Mouse (Mus musculus) layer of hippocampus, adult 6 months (tissue): ENCODE results near the gene AF067063. TPM values are rescaled to one million over a fixed set of nuclear protein-coding genes. Genes with fewer than 3 reads are reported as not detected.

Experiments used
- long read RNA-seq, 2 experiments: library from polyadenylated mRNA; unstranded; transcript quantifications; one replicate each; pipeline ENCODE4 v2.0.0; 2019 to 2020
- polyA plus RNA-seq: library from polyadenylated mRNA; unstranded; fragments of <200 nt; fragmentation: Nextera tagmentation; gene quantifications from 2 replicates; pipeline ENCODE4 v1.2.3, GENCODE M21; 2021

The AF067063 gene
- polyA plus RNA-seq, result not detected in 2 replicates
- long read RNA-seq, experiment 1, result 0 reads
- long read RNA-seq, experiment 2, result 0 reads

DNA sequence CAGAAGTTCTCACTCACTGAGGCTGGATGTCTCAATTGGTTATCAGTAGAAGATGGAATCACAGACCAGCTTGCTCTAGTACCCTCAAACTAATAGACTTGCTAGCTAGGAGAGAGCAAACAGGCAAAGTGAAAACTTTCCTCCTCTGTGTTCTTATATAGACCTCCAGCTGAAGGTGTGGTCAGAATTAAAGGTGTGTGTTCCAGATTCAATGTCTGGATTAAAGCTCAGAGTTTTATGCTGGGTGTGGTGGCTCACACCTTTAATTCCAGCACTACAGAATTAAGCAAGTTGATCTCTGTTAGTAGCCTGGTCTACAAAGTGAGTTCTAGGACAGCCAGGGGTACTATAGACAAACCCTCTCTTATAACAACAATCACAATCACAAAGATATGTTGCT is at the start of gene AF067063:
AF067063 (minus strand) TSS at position 101 of the 400 bp plus-strand sequence.

DNA sequence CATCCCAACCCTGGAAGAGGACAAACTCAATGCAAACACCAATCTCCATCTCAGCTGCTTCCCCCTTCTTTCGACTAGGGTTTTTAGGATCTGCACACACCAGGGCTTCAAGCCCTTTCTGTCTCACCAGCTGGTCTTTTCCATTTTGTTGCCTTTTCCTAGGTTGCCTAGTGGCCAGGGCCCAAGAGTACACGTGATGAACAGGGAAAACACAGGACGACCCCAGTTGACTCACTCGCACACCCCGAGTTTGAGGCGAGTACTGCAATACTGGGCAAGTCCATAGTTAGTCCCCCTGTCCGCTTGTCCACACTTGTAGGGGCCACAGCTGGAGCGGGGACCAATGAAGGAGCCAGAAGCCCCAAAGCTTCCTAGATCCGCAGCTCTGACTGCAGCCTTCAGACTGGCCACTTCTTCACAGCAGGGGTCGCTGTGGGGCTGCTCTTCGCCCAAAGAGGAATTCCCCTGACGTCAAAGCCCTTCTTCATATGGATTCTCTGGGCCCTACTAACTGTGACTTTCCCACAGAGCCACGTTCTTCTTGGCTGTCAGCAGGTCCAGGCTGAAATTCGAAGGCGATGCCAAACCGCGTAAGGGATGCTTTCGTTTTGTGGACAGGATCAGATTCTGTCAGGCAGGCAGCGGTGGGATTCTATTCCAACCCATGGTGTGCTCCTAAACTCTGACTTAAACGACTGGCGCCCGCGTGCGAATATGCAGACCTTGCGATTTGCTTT is 5.5 kb upstream of the AF067063 start, which contains the start of gene D13Ertd608e:
D13Ertd608e (plus strand) TSS at position 687 of the 737 bp plus-strand sequence.

DNA sequence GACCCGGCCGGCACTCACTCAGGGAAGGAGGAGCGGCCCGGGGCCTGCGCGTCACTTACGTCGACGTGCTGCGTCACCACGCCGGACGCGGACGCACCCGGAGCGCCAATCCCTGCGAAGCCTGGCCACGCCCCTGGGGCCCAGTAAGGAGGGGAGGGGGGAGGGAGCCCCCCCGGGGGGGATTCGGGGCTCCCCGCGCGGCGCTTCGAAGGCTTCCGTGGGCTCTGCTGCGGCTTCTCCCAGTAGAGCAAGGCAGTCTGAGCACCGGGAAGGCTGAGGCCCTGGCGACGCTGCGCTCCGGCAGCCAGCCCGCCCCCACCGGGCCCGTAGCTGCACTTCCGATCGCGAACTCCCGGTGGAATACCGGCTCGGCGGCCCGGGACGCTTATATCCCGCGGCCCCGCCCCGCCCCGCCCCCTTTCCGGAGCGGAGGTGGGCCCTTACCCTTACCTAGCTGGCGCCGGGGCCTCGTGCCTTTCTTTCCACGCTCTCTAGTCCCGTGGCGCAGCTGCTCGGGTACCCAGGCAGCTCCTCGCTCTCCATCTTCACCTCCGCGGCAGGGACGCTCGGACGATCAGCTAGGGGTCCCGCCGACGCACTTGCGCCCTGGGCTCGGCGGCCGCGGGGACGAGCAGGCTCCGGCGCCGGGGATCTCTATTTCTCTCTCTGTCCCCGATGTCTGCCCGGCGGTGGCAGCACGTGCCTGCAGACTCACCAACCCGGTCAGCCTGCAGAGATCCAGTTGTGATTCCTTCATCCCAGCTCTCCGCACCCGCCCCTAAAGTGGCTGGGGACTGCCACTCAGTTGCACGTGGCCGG is 39.0 kb downstream of the AF067063 start, which contains the start of gene Zfp131:
Zfp131 (minus strand) TSS at position 129 of the 819 bp plus-strand sequence.

Other genes starting within 250 kb of the AF067063 start
- gene Ccl28, start 206.4 kb downstream of the AF067063 start, polyA plus RNA-seq, result 0.10 and 0.28 TPM in 2 replicates
- 138 and 168 TPM in 2 replicates for gene Hmgcs1, start 139.8 kb downstream of the AF067063 start, polyA plus RNA-seq
- gene Nim1k, start 74.3 kb downstream of the AF067063 start, polyA plus RNA-seq, result 9.3 and 9.9 TPM in 2 replicates
- 28.7 and 32.6 TPM in 2 replicates for gene Zfp131, start 39.3 kb downstream of the AF067063 start, polyA plus RNA-seq
- gene D13Ertd608e, start 5.8 kb upstream of the AF067063 start, polyA plus RNA-seq, result not detected in 2 replicates
- gene Tcstv1, start 64.6 kb upstream of the AF067063 start, polyA plus RNA-seq, result not detected in 2 replicates
- not detected in 2 replicates for gene Gm21761, start 99.1 kb upstream of the AF067063 start, polyA plus RNA-seq
- gene B020031M17Rik, start 120.6 kb upstream of the AF067063 start, polyA plus RNA-seq, result not detected in 2 replicates
- gene Gm36079, start 196.8 kb upstream of the AF067063 start, polyA plus RNA-seq, result not detected in 2 replicates
- gene Gm21188, start 222.0 kb upstream of the AF067063 start, polyA plus RNA-seq, result 0.13 TPM in 1 of 2 replicates, not detected in the other